Mouse (Mus musculus): ENCODE measurements at regions not wholly inside any gene's neighbourhood (a gene's known extent, or its start where the extent isn't known, plus 50 kb on each side); places are given as distances from the start of the nearest gene placed in this dataset.

DNA sequence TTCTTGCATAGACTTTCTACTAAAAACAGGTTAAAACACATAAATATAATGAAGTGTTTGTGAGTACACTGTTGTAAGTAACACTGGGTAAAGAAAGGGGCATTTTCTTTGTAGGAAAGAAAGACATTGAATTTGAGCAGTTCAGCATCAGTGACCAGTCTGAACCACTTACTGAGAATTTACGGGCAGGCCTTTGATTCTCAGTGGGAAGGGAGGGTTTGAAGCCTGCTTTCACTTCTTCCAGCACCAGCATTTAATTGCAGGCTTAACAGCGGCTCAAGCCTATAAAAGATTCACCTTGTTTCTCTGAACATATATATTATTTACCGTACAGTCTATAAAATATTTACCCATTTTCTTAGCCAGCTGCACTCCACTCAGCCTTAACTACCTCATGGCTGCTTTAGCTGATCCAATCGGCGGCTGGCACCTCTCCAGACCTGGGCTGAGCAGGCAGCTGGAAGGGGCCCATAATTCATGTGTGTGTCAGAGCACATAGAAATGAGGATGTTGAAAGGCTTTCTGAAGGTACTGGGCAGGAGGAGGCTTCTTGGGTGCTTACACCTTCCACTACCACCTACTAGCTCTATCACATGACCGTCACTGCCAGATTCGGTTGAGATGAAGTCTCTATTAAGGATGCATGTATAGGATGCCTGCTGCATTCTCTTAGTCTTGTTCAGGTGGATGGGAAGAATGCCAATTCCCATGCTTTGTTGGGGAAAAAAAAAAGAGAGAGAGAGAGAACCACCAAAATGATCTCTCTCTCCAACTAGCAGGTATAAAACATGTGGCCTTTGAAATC lies 50.0 kb upstream of the Fggy start:
- Histone ChIP-seq H3K27ac (replicated peaks; ENCODE audit: low read depth, low read length) (no peak overlapping the region), H3K9ac (ENCODE audit: low read depth, low read length) (no peak overlapping the region), H3K4me2 (ENCODE audit: low read depth, low read length) (no peak overlapping the region), H3K27me3 (replicated peaks; ENCODE audit: control insufficient read depth, insufficient read depth, low read length) (no peaks in the 10 kb centered on the region), H3K4me3 (ENCODE audit: low read depth, low read length) (no peak overlapping the region), H3K9me3 (ENCODE audit: control insufficient read depth, low read length) (no peaks in the 10 kb centered on the region), H3K36me3 (ENCODE audit: control insufficient read depth, insufficient read depth, low read length) (no peaks in the 10 kb centered on the region), H3K4me1 (ENCODE audit: control insufficient read depth, insufficient read depth, low read length) (no peaks in the 10 kb centered on the region)
- WGBS, result 66% methylated on average over 7 of the region's 7 CpGs
- DNase-seq (ENCODE audit: low spot score), result peak; percentile 68
- ATAC-seq (ENCODE audit: low read depth), result peak; percentile 67

Measured in embryonic facial prominence, embryonic 14.5 days (tissue).